Mouse (Mus musculus) cerebellum, adult 2 months (tissue): ENCODE measurements at regions not wholly inside any gene's neighbourhood (a gene's known extent, or its start where the extent isn't known, plus 50 kb on each side); places are given as distances from the start of the nearest gene placed in this dataset.
"Not testable (repeated sequence)": the region's sequence is repeated elsewhere in the genome, so short reads cannot be mapped to it uniquely, and the experiment has no call there.

Experiments
- DNase-seq, 2 experiments: peaks; one replicate each; pipeline ENCODE4 v3.0.0; 2021
- H3K27ac ChIP-seq: fragments of 200-500 bp; 2 replicates; pipeline ENCODE4 v1.5.1; 2012; ENCODE audit warnings: low read length, control low read depth, inconsistent platforms; ENCODE audit not compliant: insufficient read depth
- H3K27me3 ChIP-seq: fragments of 200-500 bp; 2 replicates; pipeline ENCODE4 v1.6.1; 2012; ENCODE audit warnings: inconsistent platforms, mild to moderate bottlenecking, low read length, moderate library complexity; ENCODE audit not compliant: control insufficient read depth, insufficient read depth
- H3K4me1 ChIP-seq: fragments of 200-500 bp; 2 replicates; pipeline ENCODE4 v1.6.1; 2011; ENCODE audit warnings: low read length; ENCODE audit not compliant: control insufficient read depth, insufficient read depth
- H3K4me3 ChIP-seq: fragments of 200-500 bp; replicated peaks from 2 replicates; pipeline ENCODE3; 2011; ENCODE audit warnings: mild to moderate bottlenecking, low read depth, low read length, control low read depth; ENCODE audit not compliant: insufficient read depth
- CTCF ChIP-seq: fragments of 200-500 bp; IDR thresholded peaks from 2 replicates; pipeline ENCODE4 v1.5.1; 2011; ENCODE audit warnings: low read depth, mild to moderate bottlenecking, control low read depth, low read length, moderate library complexity, borderline replicate concordance; ENCODE audit not compliant: insufficient read depth
- POLR2A ChIP-seq: fragments of 200-500 bp; IDR thresholded peaks from 2 replicates; pipeline ENCODE4 v1.6.1; 2011; ENCODE audit warnings: low read length, control low read depth, borderline replicate concordance; ENCODE audit not compliant: insufficient read depth
- WGBS: fragments of 180-500 bp; shearing (Covaris S2); methylation state at CpG from one replicate; pipeline ENCODE4 v1.1.7; 2018; 5-methylcytosine and 5-hydroxymethylcytosine counted together

DNA sequence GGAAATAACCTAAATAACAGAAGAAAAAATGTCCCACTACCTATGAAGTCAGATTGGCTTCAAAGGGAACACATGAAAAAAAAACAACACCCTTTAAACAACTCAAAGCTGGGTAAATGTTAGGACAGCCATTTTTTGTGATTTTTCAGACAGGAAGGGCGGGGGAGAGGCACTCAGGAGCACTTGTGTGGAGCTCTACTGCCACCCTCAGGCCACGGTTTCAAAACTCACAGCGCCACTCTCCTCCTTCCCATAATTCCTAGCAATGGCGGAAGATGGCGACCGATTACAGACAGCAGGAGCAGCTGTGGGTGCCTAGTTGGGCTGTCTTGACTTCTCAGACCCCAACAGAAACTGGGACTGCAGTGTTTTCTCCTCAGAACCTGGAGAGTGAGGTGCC, 168.8 kb upstream of the Olfr1324 start:
- Histone ChIP-seq H3K4me3 (no peak overlapping the region), H3K27me3 (no peaks in the 10 kb centered on the region), H3K27ac (no peak overlapping the region), H3K4me1 (no peaks in the 10 kb centered on the region)
- peak in 1 of 2 experiments; percentile 82 for DNase-seq
- WGBS: 96% methylated on average over 6 of the region's 6 CpGs
- no peak for TF ChIP-seq CTCF
- no peak for TF ChIP-seq POLR2A

DNA sequence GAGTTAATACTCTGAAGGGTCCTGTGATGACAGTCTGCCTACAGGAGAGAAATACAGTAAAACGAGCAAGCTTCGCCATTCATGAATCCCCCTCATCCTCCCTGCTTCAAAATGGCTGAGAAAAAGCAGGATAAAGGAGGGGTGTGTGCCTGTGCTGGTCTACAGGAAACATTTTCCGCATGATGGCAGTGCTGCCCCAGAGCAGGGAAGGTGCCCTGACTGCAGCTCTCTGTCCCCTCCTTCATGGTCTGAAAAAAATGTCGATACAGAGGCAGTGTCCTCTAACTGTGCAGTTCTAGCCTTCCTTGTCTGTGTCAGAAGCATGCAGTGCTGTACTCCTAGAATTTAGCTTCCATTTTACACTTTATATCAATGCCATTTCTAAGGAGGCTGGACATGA, 166.7 kb upstream of the Olfr1324 start:
- H3K4me1 ChIP-seq, H3K27ac ChIP-seq, H3K27me3 ChIP-seq, H3K4me3 ChIP-seq, DNase-seq: not testable (repeated sequence)
- WGBS: 80% methylated on average over 4 of the region's 4 CpGs

DNA sequence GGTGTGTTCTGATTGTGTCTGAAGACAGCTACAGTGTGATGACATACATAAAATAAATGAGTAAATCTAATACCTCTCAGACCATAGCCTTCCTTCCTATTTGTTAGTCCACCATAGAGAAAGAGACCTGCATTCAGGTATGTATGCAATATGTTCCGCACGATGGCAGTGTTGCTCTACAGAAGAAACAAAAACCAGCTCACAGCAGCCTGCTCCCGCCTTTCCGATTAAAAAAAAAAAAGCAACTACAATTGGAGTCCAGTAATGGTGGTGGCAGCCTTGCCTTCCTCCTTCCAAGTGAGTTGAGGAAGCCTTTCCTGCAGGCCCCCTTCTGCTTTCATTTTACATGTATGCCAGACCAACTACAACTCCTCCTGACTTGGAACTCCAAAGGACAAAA, 163.2 kb upstream of the Olfr1324 start:
- WGBS: 88% methylated on average over 4 of the region's 4 CpGs
- peak in 1 of 2 experiments; percentile 65 for DNase-seq

DNA sequence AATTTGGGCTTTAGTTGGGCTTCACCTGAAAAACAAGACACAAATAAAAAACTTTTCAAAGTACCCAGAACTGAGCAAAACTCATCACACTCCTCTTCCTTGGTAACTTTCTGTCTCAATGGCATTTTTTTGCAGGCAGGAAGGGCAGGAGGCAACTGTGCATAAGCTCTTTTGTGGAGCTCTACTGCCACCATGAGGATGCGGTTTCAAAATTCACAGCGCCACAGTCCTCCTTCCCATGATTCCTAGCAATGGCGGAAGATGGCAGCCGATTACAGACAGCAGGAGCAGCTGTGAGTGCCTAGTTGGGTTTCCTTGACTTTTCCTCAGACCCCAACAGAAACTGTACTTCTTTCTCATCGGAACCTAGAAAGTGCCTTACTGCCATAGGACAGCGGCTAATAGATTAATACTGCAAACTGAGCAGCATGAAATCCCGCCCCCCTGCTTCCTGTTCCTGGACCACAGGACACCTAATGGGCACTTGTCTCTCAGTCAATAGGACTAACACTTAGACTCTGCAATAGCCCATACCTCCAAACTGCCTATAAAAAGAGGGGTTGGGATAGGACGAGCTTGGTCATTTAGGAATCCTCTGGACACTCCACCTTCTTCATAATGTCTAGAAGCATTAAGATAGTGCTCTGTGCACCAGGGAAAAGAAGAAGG, 162.5 kb upstream of the Olfr1324 start:
- Histone ChIP-seq H3K27ac (no peak overlapping the region), H3K4me1 (no peaks in the 10 kb centered on the region), H3K4me3 (no peak overlapping the region), H3K27me3 (no peaks in the 10 kb centered on the region)
- 91% methylated on average over 8 of the region's 8 CpGs for WGBS
- DNase-seq: peak in 1 of 2 experiments; percentile 82
- TF ChIP-seq POLR2A (no peak), CTCF (no peak)

More for the DNA sequence above, 163.2 kb upstream of the Olfr1324 start:
- no peaks in the 10 kb centered on the region for H3K4me1 ChIP-seq
- no peaks in the 10 kb centered on the region for H3K27me3 ChIP-seq
- no peak overlapping the region for H3K27ac ChIP-seq
- no peak for TF ChIP-seq POLR2A
- TF ChIP-seq CTCF: no peak
- no peak overlapping the region for H3K4me3 ChIP-seq

DNA sequence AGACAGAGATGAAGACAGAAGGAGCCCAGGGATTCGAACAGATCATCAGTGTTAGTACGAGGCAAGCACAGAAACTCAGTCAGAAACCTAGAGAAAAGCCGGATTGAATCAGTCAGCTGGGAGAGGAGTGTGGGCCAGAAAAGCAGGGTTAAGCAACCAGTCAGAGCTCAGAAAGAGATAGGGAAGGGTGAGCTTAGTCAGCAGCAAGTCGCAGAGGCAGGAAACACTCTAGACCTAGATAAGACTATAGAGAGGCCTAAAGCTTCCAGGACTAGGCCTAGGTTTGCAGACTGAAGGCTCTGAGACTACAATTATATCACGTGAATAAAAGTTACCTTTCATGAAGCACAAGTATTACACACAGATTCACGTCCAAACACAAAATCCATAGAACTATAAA, 160.6 kb upstream of the Olfr1324 start:
- TF ChIP-seq POLR2A (no peak), CTCF (no peak)
- Histone ChIP-seq H3K4me3 (no peak overlapping the region), H3K27me3 (no peaks in the 10 kb centered on the region), H3K27ac (no peak overlapping the region), H3K4me1 (no peaks in the 10 kb centered on the region)
- 91% methylated on average over 6 of the region's 6 CpGs for WGBS
- no peak for DNase-seq

DNA sequence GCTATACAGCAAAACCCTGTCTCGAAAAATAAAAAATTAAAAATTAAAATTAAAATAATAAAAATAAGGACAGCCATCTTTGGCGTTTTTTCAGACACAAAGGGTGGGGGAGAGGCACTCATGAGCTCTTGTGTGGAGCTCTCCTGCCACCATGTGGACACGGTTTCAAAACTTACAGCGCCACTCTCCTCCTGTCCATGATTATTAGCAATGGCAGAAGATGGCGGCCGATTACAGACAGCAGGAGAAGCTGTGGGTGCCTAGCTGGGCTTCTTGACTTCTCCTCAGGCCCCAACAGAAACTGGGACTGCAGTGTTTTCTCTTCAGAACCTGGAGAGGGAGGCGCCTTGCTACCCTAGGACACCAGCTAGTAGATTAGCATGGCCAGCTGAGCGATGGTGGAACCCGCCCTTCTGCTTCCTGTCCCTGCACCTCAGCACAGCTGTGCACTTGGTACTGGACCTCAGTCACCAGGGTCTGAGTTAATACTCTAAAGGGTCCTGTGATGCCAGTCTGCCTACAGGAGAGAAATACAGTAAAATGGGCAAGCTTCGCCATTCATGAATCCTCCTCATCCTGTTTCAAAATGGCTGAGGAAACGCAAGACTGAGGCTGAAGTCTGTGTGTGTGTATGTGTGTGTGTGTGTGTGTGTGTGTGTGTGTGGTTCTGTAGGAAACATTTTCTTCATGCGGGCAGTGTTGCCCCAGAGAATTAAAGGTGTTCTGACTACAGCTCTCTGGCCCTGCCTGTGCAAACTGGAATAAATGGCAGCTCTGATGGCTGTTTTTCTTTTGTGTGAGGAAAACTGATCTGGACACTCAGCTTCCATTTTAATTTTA, 155.7 kb upstream of the Olfr1324 start:
- Histone ChIP-seq H3K4me3 (no peak overlapping the region), H3K27ac (no peak overlapping the region)
- 85% methylated on average over 12 of the region's 12 CpGs for WGBS

DNA sequence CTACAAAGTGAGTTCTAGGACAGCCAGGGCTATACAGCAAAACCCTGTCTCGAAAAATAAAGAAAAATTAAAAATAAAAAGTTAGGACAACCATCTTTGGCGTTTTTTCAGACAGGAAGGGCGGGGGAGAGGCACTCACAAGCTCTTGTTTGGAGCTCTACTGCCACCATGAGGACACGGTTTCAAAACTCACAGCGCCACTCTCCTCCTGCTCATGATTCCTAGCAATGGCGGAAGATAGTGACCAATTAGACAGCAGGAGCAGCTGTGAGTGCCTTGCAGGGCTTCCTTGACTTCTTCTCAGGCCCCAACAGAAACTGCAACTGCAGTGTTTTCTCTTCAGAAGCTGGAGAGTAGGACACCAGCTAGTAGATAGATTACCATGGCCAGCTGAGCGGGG, 151.9 kb upstream of the Olfr1324 start:
- Histone ChIP-seq H3K4me3 (no peak overlapping the region), H3K27me3 (no peaks in the 10 kb centered on the region), H3K27ac (no peak overlapping the region), H3K4me1 (no peaks in the 10 kb centered on the region)
- 81% methylated on average over 7 of the region's 7 CpGs for WGBS
- DNase-seq: peak in 1 of 2 experiments; percentile 74
- no peak for TF ChIP-seq CTCF
- TF ChIP-seq POLR2A: no peak

More for the DNA sequence above, 155.7 kb upstream of the Olfr1324 start:
- Histone ChIP-seq H3K27me3 (no peaks in the 10 kb centered on the region), H3K4me1 (no peaks in the 10 kb centered on the region)
- DNase-seq: peak in 1 of 2 experiments; percentile 75
- TF ChIP-seq POLR2A: no peak
- TF ChIP-seq CTCF: no peak

DNA sequence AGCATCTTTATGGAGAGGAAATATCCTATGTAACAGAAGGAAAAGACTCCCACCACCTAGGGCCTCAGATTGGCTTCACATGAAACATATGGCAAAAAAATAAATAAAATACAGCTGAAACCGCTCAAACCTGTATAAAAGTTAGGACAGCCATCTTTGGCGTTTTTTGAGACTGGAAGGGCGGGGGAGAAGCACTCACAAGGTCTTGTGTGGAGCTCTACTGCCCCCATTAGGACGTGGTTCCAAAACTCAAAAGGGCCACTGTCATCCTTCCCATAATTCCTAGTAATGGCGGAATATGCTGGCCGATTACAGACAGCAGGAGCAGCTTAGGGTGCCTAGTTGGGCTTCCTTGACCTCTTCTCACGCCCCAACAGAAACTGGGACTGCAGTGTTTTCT, 148.5 kb upstream of the Olfr1324 start:
- TF ChIP-seq POLR2A (no peak), CTCF (no peak)
- no peak overlapping the region for H3K4me3 ChIP-seq

DNA sequence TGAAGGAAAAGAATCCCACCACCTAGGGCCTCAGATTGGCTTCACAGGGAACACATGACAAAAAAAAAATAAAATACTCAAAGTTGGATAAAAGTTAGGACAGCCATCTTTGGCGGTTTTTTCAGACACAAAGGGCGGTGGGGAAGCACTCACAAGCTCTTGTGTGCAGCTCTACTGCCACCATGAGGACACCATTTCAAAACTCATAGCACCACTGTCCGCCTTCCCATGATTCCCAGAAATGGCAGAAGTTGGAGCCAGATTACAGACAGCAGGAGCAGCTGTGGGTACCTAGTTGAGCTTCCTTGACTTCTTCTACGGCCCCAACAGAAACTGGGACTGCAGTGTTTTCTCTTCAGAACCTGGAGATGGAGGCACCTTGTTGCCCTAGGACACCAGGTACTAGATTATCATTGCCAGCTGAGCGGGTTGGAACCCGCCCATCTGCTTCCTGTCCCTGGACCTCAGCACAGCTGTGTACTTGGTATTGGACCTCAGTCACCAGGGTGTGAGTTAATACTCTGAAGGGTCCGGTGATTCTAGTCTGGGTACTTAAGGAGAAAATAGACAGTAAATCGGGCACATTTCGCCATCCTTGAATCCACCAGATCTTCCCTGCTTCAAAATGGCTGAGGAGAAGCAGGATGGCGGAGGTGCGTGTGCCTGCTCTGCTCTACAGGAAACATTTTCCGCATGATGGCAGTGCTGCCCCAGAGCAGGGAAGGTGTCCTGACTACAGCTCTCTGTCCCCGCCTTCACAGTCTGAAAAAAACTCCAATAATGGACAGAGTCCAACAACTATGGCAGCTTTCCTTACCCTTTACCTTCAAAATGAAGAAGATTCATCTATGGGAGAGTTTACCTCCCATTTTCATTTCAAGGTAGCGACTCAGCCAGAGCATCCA, 144.1 kb upstream of the Olfr1324 start:
- not testable (repeated sequence) for H3K27me3 ChIP-seq, H3K27ac ChIP-seq, H3K4me1 ChIP-seq, H3K4me3 ChIP-seq
- WGBS: 86% methylated on average over 14 of the region's 14 CpGs
- peak in 1 of 2 experiments; percentile 85 for DNase-seq

More for the DNA sequence above, 148.5 kb upstream of the Olfr1324 start:
- Histone ChIP-seq H3K27ac (no peak overlapping the region), H3K4me1 (no peaks in the 10 kb centered on the region), H3K27me3 (no peaks in the 10 kb centered on the region)
- peak in 1 of 2 experiments; percentile 82 for DNase-seq
- 72% methylated on average over 7 of the region's 7 CpGs for WGBS
